Mouse (Mus musculus) activated CD4-positive, CD25-positive, alpha-beta regulatory T cell (primary cell): ENCODE measurements around the gene Cyren. TPM values are rescaled to one million over a fixed set of nuclear protein-coding genes. Genes with fewer than 3 reads are reported as not detected.

Experiments
- polyA plus RNA-seq, 2 experiments: library from polyadenylated mRNA; unstranded; fragments of 100-300 nt; shearing (Covaris generic); gene quantifications; one replicate each; pipeline ENCODE4 v1.2.1; 2017

Cyren gene
- polyA plus RNA-seq = 1 to 10 TPM; 7.5 to 8.4 TPM

GRCm38 (mm10) chr6:34877509-34878321, at the start of gene Cyren:
Gene Cyren (minus strand): TSS chr6:34878060.

GRCm38 (mm10) chr6:34919956-34920355, 42.1 kb upstream of the Cyren start, which contains the start of gene Stra8:
Gene Stra8 (plus strand): TSS chr6:34920163.

GRCm38 (mm10) chr6:34910371-34911219, 32.7 kb upstream of the Cyren start, which contains the start of gene Wdr91:
Gene Wdr91 (minus strand): TSS chr6:34910876.

GRCm38 (mm10) chr6:34862791-34863403, 15.0 kb downstream of the Cyren start, which contains the start of gene Tmem140:
Gene Tmem140 (plus strand): TSS chr6:34863146.

Other genes starting within 250 kb of the Cyren start
- 1 to 10 TPM; 1.6 to 2.0 TPM for gene Agbl3, start 97.6 kb downstream of the Cyren start, polyA plus RNA-seq
- 10 to 100 TPM; 13.1 to 33.4 TPM for gene Tmem140, start 14.9 kb downstream of the Cyren start, polyA plus RNA-seq
- 10 to 100 TPM; 17.8 to 18.6 TPM for gene Wdr91, start 32.8 kb upstream of the Cyren start, polyA plus RNA-seq
- gene Stra8, start 42.1 kb upstream of the Cyren start, polyA plus RNA-seq = not detected
- gene Slc23a4, start 110.3 kb upstream of the Cyren start, polyA plus RNA-seq = under 1 TPM in 1 of 2 experiments, not detected in 1; 0.23 TPM